Mouse (Mus musculus) CH12.LX (cell line): Measurements from ENCODE around the gene Rerg. TPM values are rescaled to one million over a fixed set of nuclear protein-coding genes. Genes with fewer than 3 reads are reported as not detected.

Source experiments
- DNase-seq: peaks from one replicate; pipeline ENCODE4 v3.0.0-alpha.2; 2013; ENCODE audit errors: extremely low read depth
- H3K27ac ChIP-seq: 2 replicates; pipeline ENCODE4 v1.5.1; 2012; ENCODE audit warnings: low read depth, mild to moderate bottlenecking, control low read depth, moderate library complexity; ENCODE audit not compliant: insufficient read depth
- H3K27me3 ChIP-seq: replicated peaks from 2 replicates; pipeline ENCODE3; 2012; ENCODE audit warnings: inconsistent platforms
- H3K36me3 ChIP-seq, 2 experiments: replicated peaks in 1 of 2; 2 replicates each; pipeline versions ENCODE3 to v1.6.1; 2012; ENCODE audit warnings: inconsistent platforms in 1 of 2, low read length in 1 of 2, mild to moderate bottlenecking in 1 of 2, mixed read lengths in 1 of 2, moderate library complexity in 1 of 2; ENCODE audit not compliant: control insufficient read depth in 1 of 2, insufficient read depth in 1 of 2
- H3K4me1 ChIP-seq, 2 experiments: 2 replicates each; pipeline ENCODE4 v1.6.1; 2012; ENCODE audit warnings: inconsistent platforms in 1 of 2, moderate library complexity in 1 of 2; ENCODE audit not compliant: insufficient read depth in 2 of 2, control insufficient read depth in 1 of 2
- H3K4me2 ChIP-seq: 2 replicates; pipeline ENCODE4 v1.6.1; 2012; ENCODE audit warnings: low read depth, mild to moderate bottlenecking, control low read depth; ENCODE audit not compliant: poor library complexity, insufficient read depth, severe bottlenecking
- H3K4me3 ChIP-seq, 3 experiments: fragments of 150-350 bp in 1 of 3; sonication (generic) in 1 of 3; replicated peaks in 1 of 3; 2 replicates each; pipeline versions ENCODE3 to v1.5.1; 2011 to 2012; ENCODE audit warnings: low read depth in 2 of 3, low read length in 2 of 3, mild to moderate bottlenecking in 2 of 3, moderate library complexity in 2 of 3, control low read depth in 1 of 3, improper control_type of control experiment in 1 of 3, inconsistent platforms in 1 of 3, mixed read lengths in 1 of 3; ENCODE audit not compliant: poor library complexity in 1 of 3
- H3K79me2 ChIP-seq: replicated peaks from 2 replicates; pipeline ENCODE4 v1.6.1; 2012; ENCODE audit warnings: mild to moderate bottlenecking, moderate library complexity; ENCODE audit not compliant: control insufficient read depth, poor library complexity, insufficient read depth, severe bottlenecking; ENCODE audit errors: extremely low read depth
- H3K9ac ChIP-seq: 2 replicates; pipeline ENCODE4 v1.6.1; 2012; ENCODE audit warnings: low read depth, mild to moderate bottlenecking, control low read depth, moderate library complexity; ENCODE audit not compliant: insufficient read depth
- H3K9me3 ChIP-seq: replicated peaks from 2 replicates; pipeline ENCODE3; 2012; ENCODE audit warnings: low read length, inconsistent platforms, mixed read lengths
- CHD2 ChIP-seq: IDR thresholded peaks from 2 replicates; pipeline ENCODE4 v1.6.1; 2011; ENCODE audit warnings: low read length, improper control_type of control experiment
- CTCF ChIP-seq, 2 experiments: IDR thresholded peaks in 1 of 2; conservative IDR thresholded peaks in 1 of 2; 2 replicates each; pipeline ENCODE4 v1.5.1; 2011 to 2012; ENCODE audit warnings: low read depth in 2 of 2, low read length in 2 of 2, improper control_type of control experiment in 1 of 2, inconsistent platforms in 1 of 2, mild to moderate bottlenecking in 1 of 2, moderate library complexity in 1 of 2
- ELF1 ChIP-seq: IDR thresholded peaks from 2 replicates; pipeline ENCODE4 v1.6.1; 2014; ENCODE audit warnings: low read depth, mild to moderate bottlenecking, inconsistent platforms, low read length, improper control_type of control experiment
- EP300 ChIP-seq: IDR thresholded peaks from 2 replicates; pipeline ENCODE4 v1.6.1; 2011; ENCODE audit warnings: low read length, improper control_type of control experiment
- ETS1 ChIP-seq: conservative IDR thresholded peaks from 2 replicates; pipeline ENCODE4 v1.6.1; 2012; ENCODE audit warnings: low read depth, mild to moderate bottlenecking, inconsistent platforms, low read length, improper control_type of control experiment, moderate library complexity
- GABPA ChIP-seq: IDR thresholded peaks from 2 replicates; pipeline ENCODE4 v1.6.1; 2012; ENCODE audit warnings: low read depth, low read length, improper control_type of control experiment, inconsistent platforms; ENCODE audit not compliant: insufficient replicate concordance
- JUN ChIP-seq: IDR thresholded peaks from 2 replicates; pipeline ENCODE4 v1.6.1; 2011; ENCODE audit warnings: low read depth, mild to moderate bottlenecking, low read length, improper control_type of control experiment, moderate library complexity; ENCODE audit not compliant: insufficient read depth
- JUND ChIP-seq: conservative IDR thresholded peaks from 2 replicates; pipeline ENCODE4 v1.6.1; 2011; ENCODE audit warnings: low read depth, low read length, improper control_type of control experiment
- KAT2A ChIP-seq: IDR thresholded peaks from 2 replicates; pipeline ENCODE4 v1.6.1; 2012; ENCODE audit warnings: low read length, improper control_type of control experiment, inconsistent platforms; ENCODE audit not compliant: insufficient replicate concordance
- MAFK ChIP-seq: IDR thresholded peaks from 2 replicates; pipeline ENCODE4 v1.6.1; 2011; ENCODE audit warnings: low read length, improper control_type of control experiment; ENCODE audit not compliant: insufficient replicate concordance
- MAX ChIP-seq: IDR thresholded peaks from 2 replicates; pipeline ENCODE4 v1.6.1; 2011; ENCODE audit warnings: low read length, improper control_type of control experiment
- MAZ ChIP-seq: IDR thresholded peaks from 2 replicates; pipeline ENCODE4 v1.6.1; 2012; ENCODE audit warnings: low read depth, mild to moderate bottlenecking, inconsistent platforms, low read length, improper control_type of control experiment, moderate library complexity
- MXI1 ChIP-seq: IDR thresholded peaks from 2 replicates; pipeline ENCODE4 v1.6.1; 2011; ENCODE audit warnings: mild to moderate bottlenecking, low read depth, low read length, improper control_type of control experiment
- NRF1 ChIP-seq: IDR thresholded peaks from 2 replicates; pipeline ENCODE4 v1.6.1; 2014; ENCODE audit warnings: low read depth, mild to moderate bottlenecking, inconsistent platforms, low read length, improper control_type of control experiment, moderate library complexity
- SIN3A ChIP-seq: IDR thresholded peaks from 2 replicates; pipeline ENCODE4 v1.6.1; 2012; ENCODE audit warnings: low read length, improper control_type of control experiment, inconsistent platforms
- SMC3 ChIP-seq: IDR thresholded peaks from 2 replicates; pipeline ENCODE4 v1.6.1; 2011; ENCODE audit warnings: low read depth, low read length, improper control_type of control experiment
- TBP ChIP-seq: conservative IDR thresholded peaks from 2 replicates; pipeline ENCODE4 v1.6.1; 2011; ENCODE audit warnings: low read depth, low read length, improper control_type of control experiment
- USF1 ChIP-seq: IDR thresholded peaks from 2 replicates; pipeline ENCODE4 v1.6.1; 2014; ENCODE audit warnings: low read depth, mild to moderate bottlenecking, inconsistent platforms, low read length, improper control_type of control experiment
- USF2 ChIP-seq: conservative IDR thresholded peaks from 2 replicates; pipeline ENCODE4 v1.6.1; 2011; ENCODE audit warnings: low read depth, low read length, improper control_type of control experiment
- ZC3H11A ChIP-seq: IDR thresholded peaks from 2 replicates; pipeline ENCODE4 v1.6.1; 2012; ENCODE audit warnings: low read depth, mild to moderate bottlenecking, inconsistent platforms, low read length, improper control_type of control experiment
- ZMIZ1 ChIP-seq: IDR thresholded peaks from 2 replicates; pipeline ENCODE4 v1.6.1; 2012; ENCODE audit warnings: low read depth, mild to moderate bottlenecking, inconsistent platforms, low read length, improper control_type of control experiment
- dilution Hi-C: fragments of 300-500 bp; cut with MboI; formaldehyde crosslinking; loops from 2 replicates; pipeline ENCODE4 v1.14.3; 2020; ENCODE audit warnings: low sequenced_read_pairs; ENCODE audit not compliant: extremely low pct_unique_long_range_greater_than_20kb, extremely low pct_ligation_motif_present
- in situ Hi-C: fragments of 300-500 bp; cut with MboI; formaldehyde crosslinking; loops from 3 replicates; pipeline ENCODE4 v1.14.3; 2019; ENCODE audit warnings: low sequenced_read_pairs, low pct_ligation_motif_present, low pct_unique_long_range_greater_than_20kb, mixed read lengths
- polyA plus RNA-seq: library from polyadenylated mRNA; unstranded; fragments of >175 nt; gene quantifications from 2 replicates; pipeline ENCODE4 v1.2.1, GENCODE M21; 2012; ENCODE audit warnings: low read depth; ENCODE audit not compliant: insufficient read length
- total RNA-seq, 2 experiments: library from RNA; depleted of rRNA; stranded (reverse); fragments of 300-350 nt in 1 of 2; fragments of >200 nt in 1 of 2; gene quantifications; 2 replicates each; pipeline ENCODE4 v1.2.3; 2012 to 2014

The Rerg gene
- total and polyA plus RNA-seq, 3 experiments = not detected

DNA sequence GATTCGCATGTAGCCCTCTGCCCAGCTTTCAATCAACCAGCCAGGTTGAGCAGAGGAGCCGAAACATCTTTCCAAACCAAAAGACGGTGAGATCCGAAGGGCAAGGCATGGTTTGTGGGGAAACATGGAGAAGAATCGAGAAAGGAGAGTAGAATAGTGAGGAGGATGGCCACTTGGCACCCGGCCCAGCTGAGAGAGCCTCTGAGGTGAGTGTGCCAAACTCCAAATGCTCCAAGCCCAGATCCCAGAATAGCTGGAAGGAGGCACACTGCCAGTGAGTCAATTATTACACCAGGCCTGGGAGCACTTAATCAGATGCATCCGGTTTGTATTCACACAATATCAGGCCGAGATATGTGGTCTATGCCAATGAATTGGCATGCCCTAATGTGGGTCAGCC, 39.7 kb upstream of the Rerg start:
- Histone ChIP-seq H3K27me3 (no peaks in the 10 kb centered on the region), H3K4me1 (no peaks in the 10 kb centered on the region), H3K36me3 (no peaks in the 10 kb centered on the region), H3K9me3 (no peaks in the 10 kb centered on the region), H3K79me2 (no peaks in the 10 kb centered on the region), H3K4me2 (no peak overlapping the region), H3K4me3 (no peak overlapping the region), H3K27ac (no peak overlapping the region), H3K9ac (no peak overlapping the region)
- no peak for DNase-seq
- in situ Hi-C loops = loop anchor here (25.0 kb wide), 1 partner anchor 177 kb away; no protein-coding TSS in a partner anchor
- dilution Hi-C loops = no loop called here
- TF ChIP-seq JUN = no peak
- no peak for TF ChIP-seq EP300
- TF ChIP-seq MXI1 = no peak
- no peak for TF ChIP-seq ZMIZ1
- no peak for TF ChIP-seq TBP
- TF ChIP-seq NRF1 = no peak
- TF ChIP-seq KAT2A = no peak
- TF ChIP-seq USF2 = no peak
- TF ChIP-seq CHD2 = no peak
- TF ChIP-seq, all 38 proteins: peak for 0

DNA sequence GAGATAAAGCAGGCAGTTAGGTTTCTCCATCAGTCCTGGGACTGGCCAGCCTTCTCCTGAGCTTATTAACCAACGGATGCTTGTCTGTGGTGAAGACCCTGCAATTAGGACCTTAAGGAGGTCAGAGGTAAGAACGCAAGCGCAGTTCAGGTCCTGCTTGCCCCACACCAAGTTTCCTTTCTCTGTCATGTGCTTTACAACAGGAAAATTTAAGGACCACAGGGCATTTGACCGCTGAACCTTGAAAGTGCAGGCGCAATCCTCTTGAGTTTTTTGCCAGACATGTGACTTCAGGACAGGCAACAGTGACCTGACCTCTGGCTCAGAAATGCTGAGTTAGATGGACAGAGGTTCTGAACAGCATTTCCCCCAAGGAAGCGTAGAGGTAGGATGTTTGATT, 36.8 kb upstream of the Rerg start:
- no peak overlapping the region for H3K4me3 ChIP-seq
- H3K79me2 ChIP-seq = no peaks in the 10 kb centered on the region
- TF ChIP-seq MAX = no peak
- no peak for TF ChIP-seq ZC3H11A
- TF ChIP-seq SIN3A = no peak
- no peak for TF ChIP-seq GABPA
- no peak for TF ChIP-seq MAFK
- no peak for TF ChIP-seq USF1
- no peak for TF ChIP-seq ETS1
- TF ChIP-seq CTCF (conservative IDR thresholded peaks at IDR 0.05 in 1 of 2, IDR thresholded peaks at IDR 0.05 in 1 of 2; ENCODE audit: low read depth in 2 of 2, low read length in 2 of 2) = no peak
- TF ChIP-seq MAZ = no peak
- no peak for TF ChIP-seq JUND
- TF ChIP-seq ELF1 = no peak
- TF ChIP-seq KAT2A = no peak
- no peak for TF ChIP-seq SMC3
- no peak for TF ChIP-seq CHD2
- H3K4me1 ChIP-seq = no peaks in the 10 kb centered on the region
- H3K9me3 ChIP-seq = no peaks in the 10 kb centered on the region
- in situ Hi-C loops (loop anchor here (25.0 kb wide), 1 partner anchor 180 kb away; no protein-coding TSS in a partner anchor), dilution Hi-C loops (no loop called here)
- H3K9ac ChIP-seq = no peak overlapping the region
- H3K27me3 ChIP-seq = no peaks in the 10 kb centered on the region
- H3K36me3 ChIP-seq = no peaks in the 10 kb centered on the region
- H3K4me2 ChIP-seq = no peak overlapping the region
- no peak for DNase-seq
- H3K27ac ChIP-seq = no peak overlapping the region
